Mouse (Mus musculus) ES-CJ7 (cell line): ENCODE results near the gene Dtx3.
A peak's percentile ranks its signal among the peaks of the same experiment; 100 is the strongest.

ENCODE experiments used
- DNase-seq: peaks from one replicate; pipeline ENCODE4 v3.0.0; 2011; ENCODE audit warnings: low read depth, low spot score

Gene Dtx3

GRCm38 (mm10) chr10:127195328-127196129, at the start of gene Dtx3:
Gene Dtx3, minus strand, starts transcription at chr10:127195728.
- no peak for DNase-seq

GRCm38 (mm10) chr10:127238241-127238824, 42.8 kb upstream of the Dtx3 start:
- DNase-seq = peak; percentile 92

- DNase-seq = no peak
Measured at GRCm38 (mm10) chr10:127236541-127236940, 41.0 kb upstream of the Dtx3 start.

- DNase-seq = peak; percentile 85
Measured at GRCm38 (mm10) chr10:127233141-127233540, 37.6 kb upstream of the Dtx3 start.

DNA sequence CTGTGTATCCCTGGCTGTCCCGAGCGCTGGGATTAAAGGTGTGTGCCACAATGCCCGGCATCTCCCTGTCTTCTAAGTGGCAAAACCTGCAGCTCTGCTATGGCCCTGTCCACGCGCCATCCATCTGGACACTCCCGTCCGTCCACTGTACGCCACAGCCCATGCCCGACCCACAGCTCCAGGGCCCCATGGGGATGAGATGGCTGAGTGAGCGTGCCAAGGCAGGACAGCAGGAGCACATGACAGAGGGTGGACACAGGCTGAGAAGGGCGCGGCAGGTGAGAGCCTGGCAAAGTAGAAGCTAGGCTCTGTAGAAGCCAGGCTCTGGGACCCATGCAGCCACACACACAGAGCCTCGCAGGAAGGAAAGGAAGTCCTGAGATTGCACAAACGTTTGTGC, 36.2 kb upstream of the Dtx3 start:
- no peak for DNase-seq

DNA sequence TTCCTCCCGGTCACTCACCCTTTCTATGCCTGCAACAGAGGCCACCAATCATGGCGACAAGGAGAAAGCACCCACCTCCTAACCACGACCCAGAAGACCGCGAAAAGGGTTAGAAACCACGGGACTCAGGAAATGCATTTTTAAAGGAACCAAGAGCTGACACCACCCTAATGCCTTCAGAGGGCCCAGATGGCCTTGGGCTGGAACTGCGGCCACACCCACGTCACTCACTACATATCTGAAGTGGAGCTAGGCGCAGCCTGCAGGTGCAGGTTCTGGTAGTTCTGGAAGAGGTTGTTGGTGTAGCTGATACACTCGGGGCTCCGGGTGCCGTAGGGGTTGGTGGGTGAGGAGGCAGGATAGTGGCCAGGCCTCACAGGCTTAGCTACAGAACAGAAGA, 35.2 kb upstream of the Dtx3 start:
- peak; percentile 53 for DNase-seq

GRCm38 (mm10) chr10:127228897-127229296, 33.4 kb upstream of the Dtx3 start:
- DNase-seq = peak; percentile 76

- DNase-seq = no peak
Measured at GRCm38 (mm10) chr10:127227163-127227562, 31.6 kb upstream of the Dtx3 start.

- DNase-seq = no peak
Measured at GRCm38 (mm10) chr10:127226318-127226895, 30.9 kb upstream of the Dtx3 start.

DNA sequence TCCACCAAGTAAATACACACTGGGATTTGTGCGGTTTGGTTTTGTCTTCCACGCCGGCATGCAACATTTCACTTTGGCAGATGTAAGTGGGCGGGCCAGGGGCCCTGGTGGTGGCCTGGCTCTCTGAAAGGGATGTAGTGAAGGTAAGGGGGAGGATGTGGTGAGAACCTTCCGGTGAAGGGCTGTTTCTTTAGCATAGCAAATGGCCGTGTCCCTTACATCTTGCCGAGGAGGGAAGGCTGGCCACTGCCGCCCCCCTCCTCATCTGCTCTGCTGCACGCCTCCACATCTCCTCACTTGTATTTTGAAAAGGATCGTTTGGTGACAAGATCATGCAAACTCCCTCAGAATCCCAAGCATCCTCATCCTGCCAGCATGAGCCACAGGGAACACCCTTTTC, 30.2 kb upstream of the Dtx3 start:
- no peak for DNase-seq

DNA sequence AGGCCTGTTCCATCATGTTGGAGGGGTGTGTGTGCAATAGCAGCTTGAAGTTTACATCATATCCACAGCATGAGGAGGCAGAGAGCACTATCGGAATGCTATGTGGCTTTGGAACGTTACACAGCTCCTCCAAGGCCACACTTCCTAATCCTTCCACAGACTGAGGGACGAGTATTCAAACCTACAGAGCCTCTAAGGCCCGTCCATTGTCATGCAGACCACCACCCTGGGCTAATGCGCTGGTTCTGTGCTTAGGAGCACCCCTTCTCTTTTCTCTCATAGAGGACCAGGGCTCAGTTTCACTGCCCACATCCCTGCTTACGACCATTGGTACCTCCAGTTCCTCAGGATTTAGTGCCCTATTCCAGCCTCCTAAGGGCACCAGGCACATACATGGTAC, 29.7 kb upstream of the Dtx3 start:
- DNase-seq = peak; percentile 76

DNA sequence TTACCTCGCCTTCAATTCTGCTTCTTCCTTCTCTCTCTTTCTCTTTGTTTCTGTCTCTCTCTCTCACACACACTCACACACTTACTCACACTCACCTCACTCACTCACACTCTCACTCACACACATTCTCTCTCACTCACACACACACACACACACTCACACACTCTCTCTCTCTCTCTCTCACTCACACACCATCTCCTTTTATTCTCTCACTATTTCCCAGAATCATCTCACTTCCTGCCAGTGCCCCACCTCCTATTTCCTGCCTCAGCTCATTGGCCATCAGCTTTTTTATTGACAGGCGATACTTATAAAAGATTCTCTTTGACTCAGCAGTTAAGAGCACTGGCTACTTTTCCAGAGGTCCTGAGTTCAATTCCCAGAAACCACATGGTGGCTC, 22.8 kb upstream of the Dtx3 start:
- DNase-seq = no peak

GRCm38 (mm10) chr10:127217177-127217576, 21.6 kb upstream of the Dtx3 start:
- no peak for DNase-seq

DNA sequence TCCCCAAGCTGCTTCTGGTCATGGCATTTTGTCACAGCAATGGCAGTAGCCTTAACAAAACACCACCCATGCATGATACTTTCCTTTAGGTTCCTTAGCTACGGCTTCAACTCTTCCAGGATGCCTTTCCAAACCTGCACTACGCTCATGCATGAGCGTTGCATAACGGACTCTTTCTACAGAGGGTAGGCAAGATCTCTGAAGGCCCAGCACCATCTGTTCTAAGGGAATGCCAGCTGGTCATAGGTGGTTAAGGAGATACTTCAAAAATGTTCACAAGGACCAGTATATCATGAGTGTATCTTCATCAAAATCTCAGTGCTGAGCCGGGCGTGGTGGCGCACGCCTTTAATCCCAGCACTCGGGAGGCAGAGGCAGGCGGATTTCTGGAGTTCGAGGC, 20.9 kb upstream of the Dtx3 start:
- DNase-seq = no peak

DNA sequence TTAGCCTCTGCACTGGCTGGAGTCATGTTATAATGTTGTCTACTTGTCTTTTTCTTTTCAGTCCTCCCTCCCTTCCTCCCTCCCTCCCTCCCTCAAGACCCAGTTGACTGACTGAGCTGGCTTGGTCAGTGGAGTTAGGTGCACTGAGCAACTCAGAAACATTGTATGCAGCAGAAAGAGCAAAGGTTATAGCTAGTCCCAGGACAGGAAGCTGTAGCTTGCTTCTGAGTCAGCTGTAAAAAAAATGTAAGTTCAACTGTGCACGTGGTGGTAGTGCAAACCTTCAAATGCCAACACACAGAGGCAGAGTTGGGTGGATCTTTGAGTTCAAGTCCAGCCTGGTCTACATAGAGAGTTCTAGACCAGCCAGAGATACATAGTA, 18.9 kb upstream of the Dtx3 start:
- no peak for DNase-seq

- DNase-seq = peak; percentile 63
Measured at GRCm38 (mm10) chr10:127213704-127214421, 18.3 kb upstream of the Dtx3 start.

DNA sequence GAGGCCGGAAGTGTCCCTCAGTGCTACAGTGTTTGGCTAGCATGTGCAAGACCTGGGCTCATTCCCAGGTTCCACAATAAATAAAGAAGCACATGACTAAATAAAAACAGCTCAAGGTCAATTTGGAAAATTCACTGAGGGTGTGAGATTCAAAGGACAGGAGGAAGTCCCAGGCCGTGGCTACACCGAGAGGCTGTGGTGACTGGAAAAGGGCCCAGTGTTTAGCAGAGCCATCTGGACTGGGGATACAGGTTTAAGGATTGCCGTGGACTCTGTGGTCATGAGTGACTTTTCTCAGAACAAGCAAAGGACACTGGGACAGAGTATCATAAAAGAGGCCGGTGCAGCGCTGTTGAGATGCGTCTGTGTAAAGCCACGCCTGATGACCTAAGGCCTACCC, 17.7 kb upstream of the Dtx3 start:
- DNase-seq = no peak

DNA sequence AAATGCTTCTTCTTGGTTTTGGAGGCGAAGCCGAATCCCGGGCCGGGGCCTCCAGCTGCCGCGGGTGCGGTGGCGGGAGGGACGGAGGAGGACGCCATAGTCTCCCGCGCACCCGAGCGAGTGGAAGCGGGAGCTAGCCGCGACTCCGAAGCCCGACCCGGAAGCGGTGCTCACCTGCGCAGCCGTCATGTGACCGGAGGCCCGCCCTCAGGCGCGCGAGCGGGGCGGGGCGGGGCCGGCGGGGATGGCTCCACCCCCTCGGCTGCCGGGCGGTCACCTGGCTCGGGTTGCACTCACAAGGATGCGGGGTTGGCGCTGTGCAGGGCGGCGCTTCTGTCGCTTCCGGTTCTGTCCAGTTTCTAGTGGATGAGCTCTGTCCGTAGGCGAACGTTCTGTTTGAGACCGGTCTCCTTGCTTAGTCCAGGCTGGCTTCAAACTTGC, 15.9 kb upstream of the Dtx3 start, which contains the start of gene Pip4k2c:
TSS of gene Pip4k2c (minus strand) at position 172 of the 441 bp plus-strand sequence.
- DNase-seq = peak; percentile 94

DNA sequence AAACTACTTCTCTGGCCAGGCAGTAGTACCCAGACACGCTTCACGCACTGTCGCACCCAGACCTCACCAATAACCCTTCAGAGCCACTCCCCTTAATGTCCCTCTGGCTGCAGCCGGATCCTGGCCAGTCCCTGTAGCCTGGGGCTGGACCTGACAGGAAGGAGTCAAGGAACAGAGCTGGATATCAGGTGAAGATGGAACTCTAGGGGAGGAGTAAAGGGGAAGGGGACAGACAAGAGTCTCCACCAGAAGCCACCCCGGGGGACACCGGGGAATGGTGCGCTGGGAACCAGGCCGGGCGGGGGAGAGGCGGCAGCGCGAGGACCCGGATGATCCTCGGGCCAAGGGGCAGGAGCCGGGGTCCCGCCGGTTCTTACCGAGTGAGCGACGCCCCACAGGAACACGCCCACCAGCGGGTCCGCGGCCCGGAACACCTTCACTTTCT, 15.5 kb upstream of the Dtx3 start:
- DNase-seq = no peak

DNA sequence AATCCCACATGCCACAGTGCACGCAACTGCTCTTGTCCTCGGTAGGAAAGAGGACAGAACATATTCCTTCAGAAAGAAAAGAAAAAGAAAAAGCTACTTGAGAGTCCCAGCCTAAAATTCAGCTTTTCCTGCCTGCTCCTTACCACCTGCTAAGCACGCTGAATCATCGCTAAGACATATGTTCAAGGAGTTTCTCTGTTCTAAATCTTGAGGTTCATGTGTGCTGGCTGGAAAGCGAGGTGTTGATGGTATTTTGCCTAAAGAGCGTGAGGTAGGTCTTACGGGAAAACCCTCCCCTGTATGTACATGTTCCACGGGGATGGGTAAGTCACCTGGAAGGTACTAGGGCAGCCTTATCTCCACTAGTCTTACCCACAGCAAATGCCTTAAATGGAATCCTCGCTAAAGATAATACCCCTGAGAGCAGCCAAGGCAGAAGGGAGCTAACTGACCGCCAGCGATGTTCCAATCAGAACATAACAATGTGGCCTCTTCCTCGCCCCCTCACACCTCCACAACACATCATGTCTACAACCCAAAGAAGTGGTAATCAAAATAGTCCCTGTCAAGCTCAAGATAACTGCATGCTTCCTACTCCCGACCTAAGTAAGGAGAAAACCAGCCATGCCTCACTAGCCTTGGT, 14.5 kb upstream of the Dtx3 start:
- DNase-seq = no peak

DNA sequence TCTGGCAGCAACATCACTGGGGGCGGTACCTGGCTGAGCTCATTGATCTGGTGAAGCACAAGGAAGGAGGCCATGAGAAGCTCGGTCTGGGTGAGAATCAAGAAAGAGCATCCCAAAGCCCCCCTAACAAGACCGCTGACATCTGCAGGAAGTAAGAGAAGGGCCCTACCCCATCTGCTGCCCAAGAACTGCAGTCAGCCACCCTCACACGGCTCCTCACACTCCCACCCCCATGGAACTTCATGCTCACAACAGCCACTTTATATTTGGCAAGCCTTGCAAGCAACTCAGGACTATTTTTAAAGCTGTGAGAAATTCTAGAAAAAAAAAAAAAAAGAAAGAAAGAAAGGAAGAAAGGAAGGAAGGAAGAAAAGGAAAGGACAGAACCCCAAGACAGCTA, 13.4 kb upstream of the Dtx3 start:
- DNase-seq = no peak

GRCm38 (mm10) chr10:127205373-127205772, 9.8 kb upstream of the Dtx3 start:
- no peak for DNase-seq
